Mouse (Mus musculus) neural tube, embryonic 13.5 days (tissue): ENCODE data around the gene Sim2. TPM values are rescaled to one million over a fixed set of nuclear protein-coding genes. Genes with fewer than 3 reads are reported as not detected.

ENCODE experiments used
- ATAC-seq: fragments of 200-750 bp; cut with Nextera tagmentation; 2 replicates; pipeline ENCODE4 v1.8.0; 2017; ENCODE audit warnings: low read depth, mild to moderate bottlenecking, moderate TSS enrichment, moderate library complexity
- H3K27ac ChIP-seq: fragments of 300-500 bp; sonication (generic); replicated peaks from 2 replicates; pipeline ENCODE4 v1.5.1; 2015; ENCODE audit warnings: moderate library complexity, mild to moderate bottlenecking, inconsistent platforms
- H3K27me3 ChIP-seq: fragments of 300-500 bp; sonication (generic); 2 replicates; pipeline ENCODE4 v1.6.1; 2015; ENCODE audit warnings: mild to moderate bottlenecking, inconsistent platforms
- H3K36me3 ChIP-seq: fragments of 300-500 bp; sonication (generic); 2 replicates; pipeline ENCODE4 v1.6.1; 2015; ENCODE audit warnings: mild to moderate bottlenecking, inconsistent platforms
- H3K4me1 ChIP-seq: fragments of 300-500 bp; sonication (generic); replicated peaks from 2 replicates; pipeline ENCODE4 v1.6.1; 2015; ENCODE audit warnings: inconsistent platforms
- H3K4me2 ChIP-seq: fragments of 300-500 bp; sonication (generic); 2 replicates; pipeline ENCODE4 v1.6.1; 2015; ENCODE audit warnings: inconsistent platforms, mild to moderate bottlenecking, moderate library complexity
- H3K4me3 ChIP-seq: fragments of 300-500 bp; sonication (generic); 2 replicates; pipeline ENCODE4 v1.5.1; 2015; ENCODE audit warnings: mild to moderate bottlenecking, inconsistent platforms
- H3K9ac ChIP-seq: fragments of 300-500 bp; sonication (generic); 2 replicates; pipeline ENCODE4 v1.6.1; 2015; ENCODE audit warnings: moderate library complexity, mild to moderate bottlenecking, inconsistent platforms
- H3K9me3 ChIP-seq: fragments of 300-500 bp; sonication (generic); 2 replicates; pipeline ENCODE4 v1.6.1; 2016; ENCODE audit warnings: inconsistent platforms
- WGBS: fragments of 180-500 bp; shearing (Covaris S2); methylation state at CpG from one replicate; pipeline ENCODE4 v1.1.7; 2015; 5-methylcytosine and 5-hydroxymethylcytosine counted together
- polyA plus RNA-seq: library from polyadenylated mRNA; unstranded; fragments of >200 nt; fragmentation: Nextera tagmentation; extraction: Ambion mirVana; gene quantifications from 2 replicates; pipeline ENCODE4 v1.2.1, GENCODE M21; 2015

The Sim2 gene
- polyA plus RNA-seq, 1 experiment from 2014 or later: 0.28 TPM

GRCm38 (mm10) chr16:94079856-94080555 lies 4.7 kb upstream of the Sim2 start:
- Histone ChIP-seq H3K4me1 (peaks cover 5% of the 10 kb centered on the region), H3K9ac (no peak overlapping the region), H3K4me2 (no peak overlapping the region), H3K36me3 (no peaks in the 10 kb centered on the region), H3K27me3 (peaks cover 99% of the 10 kb centered on the region), H3K9me3 (no peaks in the 10 kb centered on the region), H3K27ac (no peak overlapping the region), H3K4me3 (no peak overlapping the region)
- no peak for ATAC-seq
- 1% methylated on average over 13 of the region's 13 CpGs for WGBS

- no peak for ATAC-seq
- Histone ChIP-seq H3K27ac (no peak overlapping the region), H3K36me3 (no peaks in the 10 kb centered on the region), H3K4me1 (peaks cover 15% of the 10 kb centered on the region), H3K27me3 (peaks cover 98% of the 10 kb centered on the region), H3K4me2 (no peak overlapping the region), H3K9me3 (no peaks in the 10 kb centered on the region), H3K9ac (no peak overlapping the region), H3K4me3 (no peak overlapping the region)
- 10% methylated on average over 5 of the region's 5 CpGs for WGBS
These were observed 3.1 kb upstream of the Sim2 start for GRCm38 (mm10) chr16:94081596-94081995.

- Histone ChIP-seq H3K36me3 (no peaks in the 10 kb centered on the region), H3K4me1 (peaks cover 15% of the 10 kb centered on the region), H3K9me3 (no peaks in the 10 kb centered on the region), H3K4me2 (no peak overlapping the region), H3K27me3 (peaks cover 98% of the 10 kb centered on the region), H3K4me3 (no peak overlapping the region), H3K27ac (no peak overlapping the region), H3K9ac (no peak overlapping the region)
- 5% methylated on average over 8 of the region's 8 CpGs for WGBS
- no peak for ATAC-seq
These were observed 2.6 kb upstream of the Sim2 start for GRCm38 (mm10) chr16:94081996-94082708.

GRCm38 (mm10) chr16:94082960-94083847 lies 1.5 kb upstream of the Sim2 start:
- H3K36me3 ChIP-seq: no peaks in the 10 kb centered on the region
- no peak overlapping the region for H3K9ac ChIP-seq
- H3K27me3 ChIP-seq: peaks cover 98% of the 10 kb centered on the region
- H3K4me3 ChIP-seq: no peak overlapping the region
- H3K9me3 ChIP-seq: no peaks in the 10 kb centered on the region
- WGBS: under 1% methylated on average over 46 of the region's 46 CpGs
- H3K4me2 ChIP-seq: no peak overlapping the region
- H3K4me1 ChIP-seq: peaks cover 15% of the 10 kb centered on the region
- no peak for ATAC-seq
- H3K27ac ChIP-seq: no peak overlapping the region

DNA sequence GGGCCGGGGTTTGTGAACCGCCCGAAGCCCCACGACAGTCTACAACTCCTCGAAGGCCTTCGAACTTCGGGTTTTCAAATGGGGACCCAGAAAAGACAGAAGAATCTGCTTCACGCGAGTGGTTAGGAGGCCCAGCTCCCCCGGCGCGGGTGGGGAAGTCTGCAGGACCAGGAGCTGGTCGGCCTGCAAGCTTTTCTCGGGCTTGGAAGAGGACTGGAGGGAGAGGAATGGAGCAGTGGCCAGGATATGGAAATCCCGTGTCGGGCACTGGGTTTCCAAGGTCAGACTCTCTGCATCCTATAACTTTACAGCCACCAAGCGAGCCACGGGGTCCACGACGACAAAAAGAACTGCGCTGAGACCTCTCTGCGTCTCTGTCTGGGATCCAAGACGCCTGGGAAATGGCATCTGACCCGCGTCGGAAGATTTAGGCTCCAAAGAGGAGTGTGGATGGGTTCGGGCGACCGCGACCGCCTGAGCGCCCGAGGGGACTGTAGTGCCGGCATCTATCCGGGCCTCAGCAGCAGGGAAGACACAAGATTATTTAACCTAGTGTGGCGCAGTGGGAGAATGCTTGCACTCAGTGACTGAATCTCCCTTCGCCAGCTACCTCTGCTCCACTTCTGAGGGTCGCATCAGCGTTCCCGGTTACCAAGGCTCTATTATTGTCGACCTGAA lies 744 bp upstream of the Sim2 start:
- no peak for ATAC-seq
- Histone ChIP-seq H3K27me3 (peaks cover 99% of the 10 kb centered on the region), H3K4me3 (no peak overlapping the region), H3K36me3 (no peaks in the 10 kb centered on the region), H3K27ac (no peak overlapping the region), H3K4me1 (peaks cover 15% of the 10 kb centered on the region), H3K9ac (no peak overlapping the region), H3K9me3 (no peaks in the 10 kb centered on the region), H3K4me2 (no peak overlapping the region)
- WGBS: under 1% methylated on average over 41 of the region's 41 CpGs

DNA sequence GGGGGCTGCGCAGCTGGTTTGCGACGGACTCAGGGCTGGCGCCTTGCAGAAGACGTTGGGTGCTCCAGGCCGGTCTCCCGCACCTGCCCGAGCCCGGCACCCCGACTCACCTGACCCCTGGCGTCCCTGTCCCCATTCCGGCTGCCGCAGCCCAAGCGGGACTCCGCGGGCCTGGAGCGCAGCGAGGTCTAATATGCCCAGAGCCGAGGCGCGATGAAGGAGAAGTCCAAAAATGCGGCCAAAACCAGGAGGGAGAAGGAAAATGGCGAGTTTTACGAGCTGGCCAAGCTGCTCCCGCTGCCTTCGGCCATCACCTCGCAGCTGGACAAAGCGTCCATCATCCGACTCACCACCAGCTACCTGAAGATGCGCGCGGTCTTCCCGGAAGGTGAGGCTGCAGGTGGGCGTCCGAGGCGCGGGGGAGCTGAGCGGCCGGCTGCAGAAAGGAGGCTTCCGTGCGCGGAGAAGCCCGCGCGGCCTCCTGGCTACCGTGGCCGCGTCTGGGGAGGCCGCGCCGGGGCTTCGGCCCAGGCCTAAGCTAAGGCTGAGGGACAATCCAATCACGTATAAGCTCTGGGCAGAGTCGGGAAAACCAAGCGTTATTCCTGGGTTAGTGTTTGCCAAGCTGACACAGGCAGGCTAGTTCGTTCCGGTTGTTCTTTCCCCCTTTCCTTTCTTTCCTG lies 1.0 kb downstream of the Sim2 start:
- H3K27me3 ChIP-seq: peaks cover 99% of the 10 kb centered on the region
- no peaks in the 10 kb centered on the region for H3K36me3 ChIP-seq
- H3K27ac ChIP-seq: no peak overlapping the region
- WGBS: under 1% methylated on average over 57 of the region's 57 CpGs
- H3K4me3 ChIP-seq: peak overlapping the region; percentile 24
- H3K9ac ChIP-seq: no peak overlapping the region
- peak overlapping the region; percentile 46 for H3K4me2 ChIP-seq
- H3K9me3 ChIP-seq: no peaks in the 10 kb centered on the region
- peaks cover 15% of the 10 kb centered on the region for H3K4me1 ChIP-seq
- no peak for ATAC-seq

- WGBS: under 1% methylated on average over 50 of the region's 50 CpGs
- ATAC-seq: no peak
- no peak overlapping the region for H3K9ac ChIP-seq
- H3K27ac ChIP-seq: no peak overlapping the region
- H3K36me3 ChIP-seq: no peaks in the 10 kb centered on the region
- H3K9me3 ChIP-seq: no peaks in the 10 kb centered on the region
- H3K27me3 ChIP-seq: peaks cover 99% of the 10 kb centered on the region
- peaks cover 15% of the 10 kb centered on the region for H3K4me1 ChIP-seq
- no peak overlapping the region for H3K4me3 ChIP-seq
- H3K4me2 ChIP-seq: no peak overlapping the region
These were observed 2.2 kb downstream of the Sim2 start for GRCm38 (mm10) chr16:94086701-94087569.

DNA sequence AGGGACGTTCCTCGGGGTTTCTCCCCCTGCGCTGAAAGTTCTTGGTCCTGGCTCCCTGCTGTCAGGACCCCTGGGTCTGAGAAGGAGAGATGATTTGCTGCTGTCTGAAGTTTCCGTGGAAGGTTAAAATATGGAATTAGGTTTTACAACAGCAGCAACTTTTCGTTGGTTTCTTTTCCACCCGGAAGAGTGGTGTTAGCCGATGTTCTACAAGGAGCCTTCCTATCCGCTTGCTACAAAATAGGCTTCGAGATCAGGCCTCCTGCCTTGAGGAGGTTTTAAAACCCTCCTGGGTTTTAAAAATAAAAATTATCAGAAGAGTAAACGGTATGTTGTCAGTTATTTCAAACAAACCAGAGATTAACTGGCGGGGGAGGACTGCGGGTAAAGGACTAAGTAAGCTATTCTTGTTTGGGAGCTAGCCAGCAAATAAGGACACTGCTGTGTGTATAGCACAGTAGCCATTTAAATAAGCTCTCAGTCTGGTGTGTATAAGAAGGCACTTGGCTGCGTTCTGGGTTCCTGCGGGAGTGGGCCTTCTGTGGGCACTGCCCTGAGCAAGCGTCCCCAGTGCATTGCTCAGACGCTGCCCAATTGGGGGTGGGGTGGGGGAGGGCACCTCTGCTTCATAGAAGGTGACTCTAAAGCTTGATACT lies 3.0 kb downstream of the Sim2 start:
- Histone ChIP-seq H3K27me3 (peaks cover 99% of the 10 kb centered on the region), H3K9me3 (no peaks in the 10 kb centered on the region), H3K4me2 (no peak overlapping the region), H3K4me1 (peaks cover 15% of the 10 kb centered on the region), H3K36me3 (no peaks in the 10 kb centered on the region), H3K4me3 (no peak overlapping the region), H3K27ac (no peak overlapping the region), H3K9ac (no peak overlapping the region)
- no peak for ATAC-seq
- 4% methylated on average over 16 of the region's 16 CpGs for WGBS

DNA sequence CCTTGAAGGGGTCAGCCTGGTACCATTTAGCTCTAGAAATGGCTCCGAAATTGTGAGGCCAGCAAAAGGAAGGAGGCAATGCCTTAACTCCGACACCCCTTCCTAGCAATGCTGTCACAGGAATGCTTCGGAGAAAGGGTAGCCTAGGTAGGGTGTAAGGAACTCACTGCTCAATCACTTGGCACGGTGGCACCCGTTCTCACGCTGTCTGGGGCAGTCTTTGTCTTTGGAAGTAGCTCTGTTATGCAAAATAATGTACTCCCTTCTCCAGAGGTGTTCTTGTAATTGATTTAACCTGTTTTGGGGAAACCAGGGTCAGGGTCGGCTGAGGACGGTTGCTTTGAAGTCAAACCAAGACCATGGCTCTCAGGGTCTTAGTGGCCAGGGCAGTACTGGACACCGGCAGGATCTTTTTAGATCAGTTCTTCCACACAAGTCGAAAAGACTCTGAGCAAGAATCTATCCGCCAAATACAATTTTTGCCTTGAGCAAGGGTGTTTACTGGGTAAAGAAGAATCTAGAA lies 3.6 kb downstream of the Sim2 start:
- H3K9ac ChIP-seq: no peak overlapping the region
- no peaks in the 10 kb centered on the region for H3K9me3 ChIP-seq
- H3K36me3 ChIP-seq: no peaks in the 10 kb centered on the region
- H3K4me3 ChIP-seq: no peak overlapping the region
- 1% methylated on average over 11 of the region's 11 CpGs for WGBS
- no peak for ATAC-seq
- no peak overlapping the region for H3K4me2 ChIP-seq
- no peak overlapping the region for H3K27ac ChIP-seq
- H3K4me1 ChIP-seq: peaks cover 15% of the 10 kb centered on the region
- peaks cover 99% of the 10 kb centered on the region for H3K27me3 ChIP-seq
